Mouse (Mus musculus): ENCODE data around the gene E130309D02Rik.

DNA sequence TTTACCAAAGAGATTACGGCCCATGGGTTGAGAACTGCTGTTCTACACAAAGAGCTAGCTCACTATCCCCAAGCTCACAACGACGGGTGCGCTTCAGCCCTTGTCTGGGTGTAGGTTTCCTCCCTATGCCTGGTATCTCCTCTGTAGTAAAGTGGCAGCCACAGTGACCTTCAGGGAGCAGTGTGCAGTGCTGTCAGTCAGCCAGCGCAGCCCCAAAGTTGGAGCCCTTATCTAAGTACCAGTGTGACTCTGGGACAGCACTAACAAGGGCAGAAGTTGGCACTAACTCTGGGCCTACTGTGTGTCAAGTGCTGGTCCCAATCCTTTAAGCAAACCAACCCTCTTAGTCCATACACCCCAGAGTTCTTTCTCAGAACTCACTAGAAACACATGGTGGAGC is 6.3 kb downstream of the E130309D02Rik start:
- TF ChIP-seq CTCF (IDR thresholded peaks at IDR 0.05; ENCODE audit: low read depth, low read length) (no peak), POLR2A (IDR thresholded peaks at IDR 0.05; ENCODE audit: insufficient read depth, low read length) (no peak), EP300 (IDR thresholded peaks at IDR 0.05; ENCODE audit: insufficient read depth, low read depth, low read length) (no peak)

Measured in ES-Bruce4 (cell line).